Mouse (Mus musculus) ES-CJ7 (cell line): ENCODE data around the gene Tnfrsf1b.

Experiments
- DNase-seq: peaks from one replicate; pipeline ENCODE4 v3.0.0; 2011; ENCODE audit warnings: low read depth, low spot score

The Tnfrsf1b gene

GRCm38 (mm10) chr4:145246173-145247011, at the start of gene Tnfrsf1b:
Tnfrsf1b (minus strand) TSS chr4:145246870.
- DNase-seq, result peak; percentile 79

- DNase-seq, result peak; percentile 65
Observed at GRCm38 (mm10) chr4:145295589-145296300, 49.1 kb upstream of the Tnfrsf1b start.

GRCm38 (mm10) chr4:145294588-145294987, 47.9 kb upstream of the Tnfrsf1b start:
- DNase-seq, result no peak

GRCm38 (mm10) chr4:145286369-145287120, 39.9 kb upstream of the Tnfrsf1b start:
- DNase-seq, result peak; percentile 83

- no peak for DNase-seq
Observed at GRCm38 (mm10) chr4:145284675-145285074, 38.0 kb upstream of the Tnfrsf1b start.

- no peak for DNase-seq
Observed at GRCm38 (mm10) chr4:145283441-145283840, 36.8 kb upstream of the Tnfrsf1b start.

- no peak for DNase-seq
Observed at GRCm38 (mm10) chr4:145280966-145281365, 34.3 kb upstream of the Tnfrsf1b start.

GRCm38 (mm10) chr4:145278724-145279370, 32.2 kb upstream of the Tnfrsf1b start:
- DNase-seq, result peak; percentile 31

- DNase-seq, result no peak
Observed at GRCm38 (mm10) chr4:145278231-145278630, 31.6 kb upstream of the Tnfrsf1b start.

GRCm38 (mm10) chr4:145276368-145277249, 29.9 kb upstream of the Tnfrsf1b start:
- peak; percentile 26 for DNase-seq

GRCm38 (mm10) chr4:145274887-145275286, 28.2 kb upstream of the Tnfrsf1b start:
- DNase-seq, result no peak

- no peak for DNase-seq
Observed at GRCm38 (mm10) chr4:145273923-145274322, 27.3 kb upstream of the Tnfrsf1b start.

- DNase-seq, result no peak
Observed at GRCm38 (mm10) chr4:145272763-145273162, 26.1 kb upstream of the Tnfrsf1b start.

- peak; percentile 94 for DNase-seq
Observed at GRCm38 (mm10) chr4:145271634-145272033, 25.0 kb upstream of the Tnfrsf1b start.

GRCm38 (mm10) chr4:145270136-145270535, 23.5 kb upstream of the Tnfrsf1b start:
- DNase-seq, result no peak

GRCm38 (mm10) chr4:145267631-145268110, 21.0 kb upstream of the Tnfrsf1b start:
- DNase-seq, result no peak

GRCm38 (mm10) chr4:145266505-145266904, 19.8 kb upstream of the Tnfrsf1b start:
- DNase-seq, result no peak

GRCm38 (mm10) chr4:145264761-145265160, 18.1 kb upstream of the Tnfrsf1b start:
- DNase-seq, result peak; percentile 61

- DNase-seq, result no peak
Observed at GRCm38 (mm10) chr4:145263583-145263982, 16.9 kb upstream of the Tnfrsf1b start.

- no peak for DNase-seq
Observed at GRCm38 (mm10) chr4:145260802-145261201, 14.1 kb upstream of the Tnfrsf1b start.
